Mouse (Mus musculus) kidney, adult 2 months (tissue): ENCODE data around the gene Fam192a.

Experiments used
- CTCF ChIP-seq: fragments of 200-500 bp; conservative IDR thresholded peaks from 2 replicates; pipeline ENCODE4 v1.5.1; 2011; ENCODE audit warnings: low read depth, mild to moderate bottlenecking, control low read depth, low read length, moderate library complexity, mixed read lengths; ENCODE audit not compliant: insufficient read depth, insufficient read length
- POLR2A ChIP-seq: fragments of 200-500 bp; IDR thresholded peaks from one replicate; pipeline ENCODE4 v1.6.1; 2011; ENCODE audit warnings: low read depth, low read length, control low read depth

DNA sequence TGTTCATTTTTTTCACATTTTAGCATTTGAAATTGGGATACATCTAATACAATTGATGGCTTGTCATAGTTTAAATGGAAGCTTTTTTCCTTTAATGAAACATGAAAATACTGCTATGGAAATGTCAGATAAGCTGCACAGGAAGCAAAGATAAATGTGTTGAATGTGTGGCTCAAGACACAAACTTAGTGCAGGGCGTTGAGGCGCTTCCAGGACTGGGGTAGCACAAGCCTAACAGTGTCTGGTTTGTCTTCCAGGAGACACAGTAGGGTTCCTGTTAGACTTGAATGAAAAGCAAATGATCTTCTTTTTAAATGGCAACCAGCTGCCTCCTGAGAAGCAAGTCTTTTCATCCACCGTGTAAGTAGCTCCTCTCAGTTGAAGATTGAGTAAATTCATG is 47.7 kb upstream of the Fam192a start:
- TF ChIP-seq POLR2A (no peak), CTCF (no peak)
